Mouse (Mus musculus): ENCODE data around the gene Trmt112.

Trmt112 gene

DNA sequence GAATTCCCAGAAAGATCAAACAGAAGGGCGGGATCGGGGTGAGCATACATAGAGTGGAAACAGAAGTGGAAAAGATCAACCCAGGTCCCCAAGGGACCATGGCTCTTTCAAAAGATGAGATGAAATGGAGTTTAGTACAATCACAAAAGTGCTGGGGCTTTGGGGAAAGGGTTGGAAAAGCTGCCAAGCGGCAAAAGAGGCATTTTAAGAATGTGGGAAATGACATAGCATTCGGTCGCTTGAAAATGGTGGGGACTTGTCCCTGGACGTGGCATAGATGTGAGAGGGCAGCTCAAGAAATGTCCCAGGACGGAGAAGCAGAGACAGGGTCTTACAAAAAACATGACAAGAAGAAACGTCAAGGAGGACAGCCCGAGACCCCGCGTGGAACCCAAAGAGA is 477 bp upstream of the Trmt112 start:
- DNase-seq (ENCODE audit: low read depth): peak; percentile 39

DNA sequence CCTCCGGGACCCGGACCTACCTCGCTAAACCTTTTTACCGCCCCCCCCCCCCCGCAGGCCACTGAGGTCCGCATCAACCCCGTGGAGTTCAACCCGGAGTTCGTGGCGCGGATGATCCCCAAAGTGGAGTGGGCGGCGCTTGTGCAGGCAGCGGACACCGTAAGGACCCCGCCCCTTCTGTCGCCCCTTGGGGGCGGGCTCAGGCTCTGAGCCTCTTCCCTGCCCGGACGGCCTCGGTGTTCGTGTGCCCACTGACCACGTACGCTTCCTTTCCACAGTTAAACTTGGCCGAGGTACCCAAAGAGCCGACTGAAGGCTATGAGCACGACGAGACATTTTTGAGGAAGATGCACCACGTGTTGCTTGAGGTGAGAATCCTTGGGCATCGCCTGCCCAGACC is 808 bp downstream of the Trmt112 start:
- peak; percentile 77 for DNase-seq (ENCODE audit: low read depth)

DNA sequence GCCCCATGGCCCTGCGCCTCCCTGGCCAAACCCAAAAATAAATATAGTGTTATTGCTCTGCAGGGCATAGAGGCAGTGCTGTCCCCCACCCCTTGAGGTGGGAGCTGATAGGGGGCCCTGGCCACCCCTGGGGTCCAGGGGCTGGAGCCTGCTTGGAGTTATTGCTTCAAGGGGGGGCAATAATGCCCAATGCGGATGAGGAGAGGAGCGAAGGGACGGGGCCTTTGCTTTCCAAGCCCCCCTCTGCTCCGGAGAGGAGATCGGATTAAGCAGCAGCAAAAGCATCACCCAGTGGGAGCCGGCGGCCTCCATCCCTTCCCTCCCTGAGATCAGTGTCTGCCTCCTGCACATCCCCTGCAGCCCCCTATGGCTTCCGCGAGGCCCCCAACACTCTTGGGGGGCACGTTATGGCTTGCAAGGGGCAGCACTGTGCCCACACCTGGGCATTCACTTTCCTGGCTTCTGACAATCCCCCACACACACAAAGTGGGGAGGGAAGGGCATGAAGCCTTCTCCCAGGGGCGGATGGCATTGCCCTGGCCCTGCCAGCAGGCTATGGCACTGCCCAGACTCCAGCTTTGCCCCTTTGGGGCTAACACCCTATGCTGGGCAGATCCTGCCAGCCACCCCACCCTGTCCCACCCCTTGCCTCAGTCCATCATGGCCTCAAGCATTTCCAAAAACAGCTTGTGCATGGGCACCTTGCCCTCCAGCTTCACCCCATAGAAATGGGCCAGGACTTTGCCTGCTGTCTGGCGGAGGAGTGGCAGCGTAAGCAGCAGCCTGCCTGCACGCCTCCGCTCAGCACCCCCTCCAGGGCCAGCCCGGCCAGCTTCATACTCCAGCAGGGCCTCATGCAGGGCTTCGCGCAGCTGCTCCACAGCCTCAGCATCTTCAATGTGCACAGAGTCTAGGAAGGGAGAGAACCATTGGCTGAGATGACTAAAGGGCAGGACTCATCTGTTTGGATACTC is 1.9 kb downstream of the Trmt112 start:
- no peak for DNase-seq (ENCODE audit: low read depth)

DNA sequence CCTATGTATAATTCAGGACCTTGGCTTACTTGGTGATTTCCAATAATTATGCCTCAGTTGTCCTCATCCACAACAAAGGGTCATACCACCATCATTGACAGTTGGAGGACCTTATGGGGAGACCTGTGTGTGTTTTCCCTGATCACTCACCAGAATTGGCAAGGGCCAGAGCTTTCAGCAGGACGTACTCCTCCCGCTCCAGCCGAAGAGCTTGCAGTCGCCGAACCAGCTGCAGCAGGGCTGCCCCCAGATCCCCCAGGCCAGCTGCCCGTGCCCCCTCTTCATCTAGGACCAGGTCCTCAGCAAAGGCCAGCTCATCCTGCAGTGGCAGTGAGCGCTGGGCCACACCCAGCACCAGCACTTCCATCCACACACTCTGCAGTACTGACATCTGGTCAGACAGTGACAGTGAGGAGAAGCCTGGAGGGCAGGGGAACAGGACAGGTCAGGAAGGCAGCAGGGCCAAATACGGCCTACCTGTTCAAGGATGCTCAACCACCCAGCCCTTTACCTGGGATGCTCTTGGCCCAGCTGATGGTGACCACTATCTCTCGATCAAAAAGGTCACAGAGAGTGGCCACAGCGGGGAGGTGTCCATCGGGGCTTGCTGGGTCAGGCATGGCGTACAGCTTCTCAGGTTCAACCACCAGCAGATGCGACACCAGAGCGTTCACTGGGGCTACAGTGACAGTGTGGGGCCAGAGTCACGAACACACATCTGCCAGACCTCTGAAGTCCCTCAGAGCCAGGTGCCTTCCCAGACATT is 2.9 kb downstream of the Trmt112 start:
- no peak for DNase-seq (ENCODE audit: low read depth)

DNA sequence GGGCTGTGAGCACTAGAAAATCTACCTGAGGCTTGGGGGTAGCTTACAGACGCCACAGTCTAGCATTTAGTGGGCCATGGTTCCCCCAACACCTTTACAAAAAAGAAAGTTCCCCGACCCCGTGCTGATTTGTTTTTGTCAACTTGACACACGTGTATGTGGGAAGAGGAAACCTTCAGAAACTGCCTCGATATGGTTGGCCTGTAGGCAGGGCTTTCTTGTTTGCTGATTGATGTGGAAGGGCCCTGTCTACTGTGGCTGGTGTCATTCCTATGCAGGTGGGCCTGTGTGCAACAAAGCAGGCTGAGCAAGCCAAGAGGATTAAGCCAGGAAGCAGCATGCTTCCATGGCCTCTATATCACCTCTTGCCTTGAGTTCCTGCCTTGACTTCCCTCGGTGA is 3.5 kb downstream of the Trmt112 start:
- DNase-seq (ENCODE audit: low read depth): no peak

DNA sequence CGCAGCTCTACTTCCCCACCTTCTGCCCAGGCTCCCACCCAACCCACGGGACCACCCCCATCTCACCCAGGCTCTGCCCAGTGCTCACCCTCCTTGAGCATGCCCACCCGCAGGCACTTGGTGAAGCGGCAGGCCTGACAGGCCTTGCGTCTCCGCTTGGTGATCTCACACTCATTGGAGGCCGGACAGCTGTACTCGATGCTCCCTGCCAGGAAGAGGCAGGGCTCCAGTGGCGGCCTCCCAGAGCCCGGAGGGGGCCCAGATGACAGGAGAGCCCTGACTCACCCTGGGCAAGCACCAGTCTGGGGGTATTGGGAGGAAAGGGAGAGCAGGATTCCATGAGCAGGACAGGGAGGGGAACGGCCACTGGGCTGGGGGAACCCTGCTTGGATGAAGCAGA is 4.5 kb downstream of the Trmt112 start:
- no peak for DNase-seq (ENCODE audit: low read depth)

DNA sequence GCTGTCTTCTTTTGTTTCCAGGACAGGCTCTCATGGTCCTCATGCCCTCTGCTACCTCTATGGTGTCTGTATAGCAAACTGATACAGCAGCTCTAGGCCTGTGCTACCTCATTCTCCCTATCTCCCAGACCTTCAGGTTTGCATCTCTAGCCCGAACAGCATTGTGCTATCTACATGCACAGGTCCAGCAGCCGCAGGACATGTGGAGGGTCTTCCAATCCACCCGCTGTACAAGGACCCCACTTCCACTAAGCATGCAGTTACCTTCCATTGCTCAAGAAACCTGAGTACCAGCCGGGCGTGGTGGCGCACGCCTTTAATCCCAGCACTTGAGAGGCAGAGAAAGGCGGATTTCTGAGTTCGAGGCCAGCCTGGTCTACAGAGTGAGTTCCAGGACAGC is 5.0 kb downstream of the Trmt112 start:
- DNase-seq (ENCODE audit: low read depth): no peak

DNA sequence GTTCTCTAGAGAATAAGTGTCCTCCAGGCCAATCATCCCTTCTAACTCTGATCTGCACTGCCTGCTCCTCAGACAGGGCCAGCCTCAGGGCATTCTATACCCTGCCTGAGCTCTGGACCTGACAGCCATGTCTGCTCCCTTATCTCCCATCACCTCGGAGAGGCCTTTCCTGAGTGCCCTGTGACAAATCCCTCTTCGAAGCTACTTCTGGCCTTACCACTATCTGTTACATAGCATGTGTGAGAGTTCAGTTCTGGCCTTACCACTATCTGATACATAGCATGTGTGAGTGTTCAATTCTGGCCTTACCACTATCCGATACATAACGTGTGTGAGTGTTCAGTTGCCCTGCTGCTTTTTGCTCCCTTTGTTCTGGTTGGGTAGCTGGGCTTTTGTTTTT is 5.8 kb downstream of the Trmt112 start:
- DNase-seq (ENCODE audit: low read depth): no peak

DNA sequence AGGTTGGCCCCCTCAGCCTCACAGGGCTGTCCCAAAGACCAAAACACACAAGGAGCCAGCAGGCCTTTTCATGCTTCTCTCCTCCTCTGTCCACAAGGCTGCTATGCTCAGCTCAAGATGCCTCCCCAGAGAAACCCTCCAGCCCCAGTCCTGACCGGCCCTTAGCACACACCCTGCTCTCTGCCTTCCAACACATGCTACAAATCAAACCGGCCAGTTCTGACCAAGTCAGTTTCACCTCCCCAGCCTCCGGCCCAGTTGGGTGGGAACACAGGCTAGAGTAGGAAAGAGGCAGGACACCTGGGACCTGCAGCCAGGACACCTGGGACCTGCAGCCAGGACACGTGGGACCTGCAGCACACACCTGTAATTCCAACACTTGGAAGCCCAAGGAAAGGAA is 7.0 kb downstream of the Trmt112 start:
- DNase-seq (ENCODE audit: low read depth): no peak

DNA sequence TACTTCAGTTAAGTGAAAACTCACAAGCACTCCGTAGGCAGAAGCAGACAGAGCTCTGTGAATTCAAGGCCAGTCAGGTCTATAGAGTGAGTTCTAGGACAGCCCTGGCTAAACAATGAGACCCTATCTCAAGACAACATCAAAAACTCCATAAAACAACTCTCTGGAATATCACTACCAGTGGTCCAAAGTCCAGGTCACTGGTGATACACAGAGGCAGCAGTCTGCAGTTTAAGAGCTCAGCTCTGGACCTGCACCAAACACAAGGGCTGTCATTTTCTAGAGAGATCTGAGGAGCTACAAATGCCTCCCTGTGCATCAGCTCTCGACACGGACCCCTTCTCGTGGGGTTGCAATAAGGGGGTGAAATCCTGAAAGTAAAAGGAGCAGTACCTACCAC is 8.8 kb downstream of the Trmt112 start:
- DNase-seq (ENCODE audit: low read depth): no peak

DNA sequence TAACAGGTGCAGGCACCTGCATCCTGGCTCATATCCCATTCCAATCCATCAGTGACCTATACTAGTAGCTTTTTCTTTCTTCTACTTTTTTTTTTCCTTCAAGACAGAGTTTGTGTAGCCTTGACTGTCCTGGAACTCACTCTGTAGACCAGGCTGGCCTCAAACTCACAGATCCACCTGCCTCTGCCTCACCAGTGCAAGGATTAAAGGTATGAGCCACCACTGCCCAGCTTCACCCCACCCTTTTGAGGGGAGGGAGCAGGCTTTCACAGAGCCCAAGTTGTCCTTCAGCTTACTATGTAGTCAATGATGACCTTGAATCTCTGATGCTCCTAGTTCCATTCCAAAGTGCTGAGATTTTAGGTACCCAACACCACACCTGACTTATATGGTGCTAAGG is 9.9 kb downstream of the Trmt112 start:
- no peak for DNase-seq (ENCODE audit: low read depth)

DNA sequence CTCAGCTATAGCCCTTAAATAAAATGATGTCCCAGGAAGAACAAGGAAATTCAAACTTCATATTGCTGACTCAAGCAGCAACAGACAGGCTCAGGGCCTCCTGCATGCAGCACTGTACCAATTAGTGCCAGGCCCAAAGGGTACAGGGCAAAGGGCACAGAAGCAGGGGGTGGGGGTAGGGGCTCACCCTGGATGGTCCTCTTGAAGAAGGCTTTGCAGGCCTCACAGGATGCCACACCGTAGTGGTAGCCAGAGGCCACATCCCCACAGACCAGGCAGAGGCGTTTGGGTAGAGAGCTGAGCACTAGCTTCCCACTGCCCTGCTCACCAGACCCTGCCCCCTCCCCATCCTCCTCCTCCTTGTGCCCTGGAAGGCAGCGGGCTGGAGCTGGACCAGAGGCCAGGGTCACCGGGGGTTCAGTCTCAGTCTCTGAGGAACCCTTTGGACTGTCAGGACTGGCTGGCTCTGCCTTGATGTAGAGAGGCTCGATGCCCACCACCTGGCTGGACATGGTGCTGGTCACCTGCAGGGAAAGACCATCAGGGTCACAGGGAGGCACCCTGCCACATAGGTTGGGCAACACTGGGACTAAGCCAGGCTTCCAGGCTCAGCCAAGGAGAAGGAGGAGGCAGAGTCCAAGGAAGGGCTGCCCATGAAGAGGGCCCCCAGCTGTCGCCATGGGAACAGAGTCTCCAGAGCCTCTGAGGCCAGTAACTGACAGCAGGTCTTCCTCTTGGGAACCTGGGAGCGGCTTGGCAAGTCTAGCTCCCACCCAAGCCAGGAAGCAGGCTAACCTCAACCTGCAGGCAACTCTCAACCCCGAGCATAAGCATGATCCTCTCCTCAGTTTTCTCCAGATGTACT is 10.6 kb downstream of the Trmt112 start:
- no peak for DNase-seq (ENCODE audit: low read depth)

DNA sequence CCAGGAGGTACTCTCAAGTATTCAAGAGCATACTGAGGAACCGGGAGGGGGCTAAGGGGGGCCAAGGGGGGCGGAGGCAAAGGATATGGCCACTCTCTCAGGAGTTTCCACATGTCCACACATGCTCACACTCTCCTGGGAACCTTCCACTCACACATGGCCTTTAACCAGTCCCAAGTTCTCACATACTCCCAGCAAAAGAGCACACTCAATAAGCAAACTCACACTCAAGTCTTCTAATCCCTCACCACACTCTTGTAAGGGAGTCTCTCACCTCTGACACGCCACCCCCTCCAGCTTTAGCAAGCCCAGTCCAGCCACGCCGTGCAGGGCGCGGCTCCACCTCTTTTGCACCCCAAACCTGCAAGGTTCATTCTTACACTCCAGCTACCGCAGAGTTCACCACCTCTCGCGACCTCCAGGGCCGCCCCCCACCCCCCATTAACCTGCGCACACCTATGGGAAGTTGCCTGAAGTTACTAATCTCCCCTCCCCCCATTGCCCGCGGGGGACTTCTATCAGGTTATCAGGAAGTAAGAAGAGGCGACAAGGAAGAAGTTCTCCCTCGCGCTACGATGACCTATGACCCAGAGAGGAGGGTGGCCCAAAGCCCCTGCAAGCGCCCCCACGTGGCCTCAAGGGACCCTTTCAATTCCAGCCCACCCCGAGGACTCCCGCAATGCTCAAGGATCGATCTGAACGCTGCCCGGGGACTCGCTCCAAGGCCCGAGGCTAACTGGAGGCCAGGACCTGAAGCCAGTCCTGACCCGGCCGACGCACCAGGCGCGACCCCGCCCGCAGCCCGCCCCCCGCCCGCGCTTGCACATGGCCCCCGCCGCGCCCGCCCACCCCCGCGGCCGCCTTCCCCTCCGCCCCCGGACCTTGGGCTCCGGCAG is 11.5 kb downstream of the Trmt112 start:
- peak; percentile 80 for DNase-seq (ENCODE audit: low read depth)

DNA sequence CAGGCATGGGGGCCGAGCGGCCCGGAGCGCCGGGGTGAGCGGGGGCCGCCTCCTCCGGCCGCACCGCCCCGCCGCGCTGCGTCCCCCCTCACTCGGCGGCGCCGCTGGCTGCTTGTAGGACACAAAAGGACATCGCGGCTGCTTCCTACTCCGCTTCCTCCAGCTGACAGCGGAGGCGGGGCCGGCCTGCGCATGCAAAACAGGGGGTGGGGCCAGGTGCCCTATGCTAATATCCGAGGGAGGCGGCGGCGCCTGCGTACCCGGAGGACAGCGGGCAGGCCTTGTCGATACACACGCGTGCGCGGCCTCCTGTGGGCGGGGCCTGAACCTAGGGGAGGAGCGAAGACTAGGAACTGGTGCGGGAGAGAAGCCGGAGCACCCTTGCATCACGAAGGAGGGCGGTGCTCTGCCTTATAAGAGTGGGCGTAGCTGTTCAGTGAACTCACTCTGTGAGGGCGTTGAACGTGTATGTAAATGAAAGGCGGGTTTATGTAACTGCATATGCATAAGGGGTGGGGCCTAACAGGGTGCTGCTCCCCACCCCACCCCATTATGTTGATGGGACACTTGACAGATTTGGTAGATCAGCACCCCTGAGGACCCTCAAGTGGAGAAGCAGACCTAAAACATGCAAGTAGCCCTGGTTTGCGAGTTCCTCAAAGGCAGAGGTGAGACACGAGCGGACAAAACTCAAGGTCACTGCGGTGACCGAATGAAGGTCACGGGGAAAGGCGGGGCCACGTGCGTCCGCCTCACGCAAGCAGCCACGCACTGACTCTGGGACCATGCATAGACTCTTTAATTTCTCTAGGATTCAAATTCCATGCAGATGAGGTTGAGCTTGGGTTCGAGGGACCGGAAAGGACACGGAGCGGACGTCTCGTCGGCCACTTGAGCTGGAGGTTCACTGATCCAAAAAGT is 12.4 kb downstream of the Trmt112 start, which contains the start of gene Esrra:
TSS of gene Esrra (minus strand) at position 167 of the 921 bp plus-strand sequence.
- peak; percentile 100 for DNase-seq (ENCODE audit: low read depth)

DNA sequence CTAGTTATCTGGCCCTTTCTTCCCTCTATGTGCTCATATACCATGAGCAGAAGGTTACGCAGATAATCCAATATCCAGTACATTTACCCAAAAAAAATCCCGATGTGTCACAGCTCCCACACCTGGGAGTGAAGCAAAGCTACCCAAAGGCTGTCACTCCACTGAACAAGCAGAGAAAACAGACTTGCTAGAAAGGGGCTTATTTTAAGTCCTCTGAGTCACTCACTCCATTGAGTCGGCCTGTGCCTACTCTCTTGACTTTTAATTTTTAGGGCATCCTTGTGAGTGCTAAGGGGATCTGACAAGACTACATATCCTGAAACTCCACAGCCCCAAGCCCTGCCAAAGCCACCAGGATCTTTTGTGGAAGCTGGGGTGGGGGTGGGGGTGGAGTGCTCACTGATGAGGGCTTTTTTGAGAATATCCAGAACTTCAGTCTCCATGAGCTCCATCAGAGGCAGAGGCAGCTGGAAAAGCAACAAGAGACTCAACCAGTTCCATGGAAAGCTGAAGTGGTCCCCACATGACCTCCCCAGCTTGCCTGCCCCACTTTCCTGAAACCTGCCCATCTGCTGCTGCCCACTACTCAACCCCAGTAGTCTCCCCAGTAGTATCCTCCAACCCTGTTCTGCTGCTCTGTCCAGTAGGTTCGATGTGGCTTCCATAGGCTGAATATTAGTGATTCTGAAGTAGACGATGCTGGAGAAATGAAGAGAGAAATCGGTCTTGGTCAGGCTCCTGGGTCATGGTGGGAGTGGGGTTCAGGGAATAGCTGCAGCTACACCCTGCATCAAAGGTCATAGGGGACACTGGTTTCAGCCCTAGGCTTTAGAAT is 13.6 kb downstream of the Trmt112 start:
- no peak for DNase-seq (ENCODE audit: low read depth)

DNA sequence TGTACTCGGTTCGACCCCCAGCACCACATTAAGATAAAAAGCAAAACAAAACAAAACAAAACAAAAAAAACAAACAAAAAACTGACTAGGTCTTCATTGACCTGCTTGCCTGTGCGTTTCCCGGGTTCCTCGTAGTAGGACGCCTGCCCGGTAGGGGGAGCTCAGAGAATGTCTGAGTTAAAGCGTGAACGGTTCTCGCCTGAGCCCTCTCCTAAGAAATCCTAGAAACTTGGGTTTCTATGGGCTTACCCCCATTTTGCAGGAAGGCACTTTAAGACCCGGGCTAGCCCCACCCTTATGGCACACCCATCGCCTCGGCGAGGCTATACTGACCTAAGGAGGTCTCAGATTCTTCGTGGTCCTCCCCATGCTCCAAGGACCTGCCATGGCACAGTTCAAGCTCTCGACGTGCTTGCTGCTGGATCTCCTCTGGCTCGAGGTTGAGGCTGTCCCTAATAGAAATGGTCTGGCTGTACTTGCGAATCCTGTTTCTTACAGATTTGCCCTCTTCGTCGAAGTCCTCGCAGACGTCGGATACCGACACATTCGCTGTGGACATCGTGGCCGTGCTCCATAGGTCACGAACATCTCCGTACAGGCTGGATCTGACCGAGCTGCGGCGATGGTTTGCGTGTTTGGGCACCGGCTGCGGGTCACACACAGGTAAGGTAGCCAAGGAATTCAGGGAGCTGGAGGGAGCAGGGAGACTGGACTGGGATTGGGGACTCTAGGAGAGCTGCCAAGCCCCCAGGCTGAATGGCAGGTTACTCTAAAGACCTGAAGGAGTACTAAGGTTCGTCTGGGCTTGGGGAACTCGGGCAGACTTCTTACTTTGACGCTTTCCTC is 15.2 kb downstream of the Trmt112 start:
- peak; percentile 88 for DNase-seq (ENCODE audit: low read depth)

DNA sequence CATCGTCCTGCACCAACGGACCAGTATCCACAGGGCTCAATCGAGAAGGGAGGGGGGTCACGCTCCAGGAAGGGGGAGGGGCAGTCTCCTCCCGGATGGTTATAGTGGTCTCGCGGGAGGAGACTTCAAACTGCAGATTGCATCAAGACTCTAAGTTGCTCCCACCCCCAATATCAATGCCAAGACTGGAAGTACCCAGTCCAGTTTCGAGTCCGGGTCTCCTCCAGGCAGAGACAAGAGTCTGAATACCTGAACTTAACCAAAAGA is 15.7 kb downstream of the Trmt112 start, which contains the start of gene Catsperz:
TSS of gene Catsperz (minus strand) at position 74 of the 267 bp plus-strand sequence.
- DNase-seq (ENCODE audit: low read depth): no peak

DNA sequence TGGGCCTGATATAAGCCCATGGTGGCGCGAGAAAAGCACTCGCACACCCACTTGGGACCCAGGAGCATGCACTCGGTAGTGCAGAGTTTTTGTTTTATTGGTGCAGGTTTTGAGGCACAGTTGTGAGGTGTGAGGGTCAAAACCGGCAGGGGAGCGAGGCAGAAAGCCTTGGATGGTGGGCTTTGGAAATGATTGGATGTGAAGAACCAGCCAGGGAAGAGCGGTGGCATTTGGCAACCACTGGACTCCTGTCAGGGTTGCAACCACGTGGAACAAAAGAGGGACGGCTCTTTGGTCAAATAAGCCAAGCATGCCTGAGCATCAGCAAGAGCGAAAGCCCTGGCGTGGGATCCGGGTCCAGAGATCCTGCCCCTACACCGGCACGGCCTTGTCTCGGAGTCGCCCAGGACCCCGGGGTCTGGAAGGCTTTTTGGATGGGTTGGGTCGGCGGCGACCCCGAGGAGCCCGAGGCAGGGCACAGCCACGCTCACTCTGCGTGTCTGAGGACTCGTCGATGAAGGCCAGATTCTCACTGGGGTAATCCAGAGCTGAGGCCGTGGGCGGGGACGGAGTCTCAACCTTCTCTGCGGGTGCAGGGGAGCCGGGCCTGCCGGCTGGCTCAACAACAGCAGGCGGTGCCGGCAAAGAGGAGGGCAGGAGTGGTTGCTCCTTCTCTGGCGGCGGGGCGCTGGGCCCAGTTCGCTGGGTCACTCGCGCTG is 16.3 kb downstream of the Trmt112 start:
- DNase-seq (ENCODE audit: low read depth): no peak
